Mouse (Mus musculus) heart, adult 2 months (tissue): ENCODE data around the gene Ttn.

Experiments
- CTCF ChIP-seq: fragments of 200-600 bp; IDR thresholded peaks from 2 replicates; pipeline ENCODE4 v1.8.1; 2022; ENCODE audit warnings: antibody characterized with exemption, mild to moderate bottlenecking, moderate library complexity
- POLR2A ChIP-seq: fragments of 200-500 bp; IDR thresholded peaks from 2 replicates; pipeline ENCODE4 v1.6.1; 2011; ENCODE audit warnings: mild to moderate bottlenecking, low read depth, low read length, control low read depth; ENCODE audit not compliant: insufficient read depth

- TF ChIP-seq CTCF (no peak), POLR2A (no peak)
Observed at GRCm38 (mm10) chr2:76658551-76658950, 323.8 kb downstream of the Ttn start.
